8 mouse cellular contexts compared by ENCODE assay signal in the genomic region with DNA sequence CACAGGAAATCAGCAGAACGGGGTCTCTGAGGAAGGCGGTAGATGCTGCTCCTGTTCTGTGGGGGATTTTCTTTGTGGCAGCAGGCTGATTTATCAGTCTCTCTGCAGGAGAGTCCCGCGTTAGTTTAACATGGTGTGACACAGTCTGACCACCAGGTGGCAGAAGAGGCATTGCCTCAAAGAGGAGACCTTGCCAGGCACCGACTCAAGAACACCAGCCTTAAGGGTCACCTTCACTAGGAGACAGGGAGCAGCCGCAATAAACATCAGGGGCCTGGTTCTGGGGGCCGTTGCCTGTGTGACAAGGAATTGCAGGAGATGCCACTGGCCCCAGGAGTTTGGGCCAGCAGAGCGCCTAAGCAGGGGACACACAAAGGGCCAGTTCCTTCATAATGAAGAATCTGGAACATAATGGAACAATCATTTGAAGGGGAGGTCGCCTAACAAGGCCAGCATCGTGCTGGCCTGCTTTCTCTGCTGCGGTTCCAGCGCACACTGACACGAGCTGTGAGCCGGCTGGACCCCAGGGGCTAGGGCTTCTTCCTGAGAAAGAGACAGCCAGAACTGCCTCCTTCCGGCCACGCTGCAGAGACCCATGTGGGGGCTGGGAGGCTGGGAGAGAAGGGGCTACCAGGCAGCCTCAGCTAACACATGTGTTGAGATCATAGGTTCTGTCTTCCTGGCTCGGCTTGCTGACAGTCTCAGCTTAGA. TPM values are rescaled to one million over a fixed set of nuclear protein-coding genes. Genes with fewer than 3 reads are reported as not detected.
DNase-seq lines count a peak whose midpoint lies in the region; ATAC-seq lines count a peak whose summit lies in the region.

No protein-coding gene starts in this region.

- WGBS in embryonic facial prominence, embryonic 14.5 days = 8% methylated on average over 15 of the region's 17 CpGs
- 9% methylated on average over 17 of the region's 17 CpGs for WGBS in limb, embryonic 13.5 days

- H3K4me2 ChIP-seq in embryonic facial prominence, embryonic 14.5 days (ENCODE audit: low read depth, low read length) = peak overlapping the region; percentile 38
- peak overlapping the region; percentile 35 for H3K4me2 ChIP-seq in limb, embryonic 13.5 days (replicated peaks)

- H3K36me3 ChIP-seq in embryonic facial prominence, embryonic 14.5 days (ENCODE audit: control insufficient read depth, insufficient read depth, low read length) = no peaks in the 10 kb centered on the region
- H3K36me3 ChIP-seq in limb, embryonic 13.5 days = no peaks in the 10 kb centered on the region

- peak overlapping the region; percentile 89 for H3K27ac ChIP-seq in embryonic facial prominence, embryonic 14.5 days (replicated peaks; ENCODE audit: low read depth, low read length)
- H3K27ac ChIP-seq in limb, embryonic 13.5 days = peak overlapping the region; percentile 86

- H3K27me3 ChIP-seq in embryonic facial prominence, embryonic 14.5 days (replicated peaks; ENCODE audit: control insufficient read depth, insufficient read depth, low read length) = no peaks in the 10 kb centered on the region
- peaks cover 6% of the 10 kb centered on the region; the same call in 1 of the 2 replicates for H3K27me3 ChIP-seq in limb, embryonic 13.5 days

- H3K9ac ChIP-seq in embryonic facial prominence, embryonic 14.5 days (ENCODE audit: low read depth, low read length) = peak overlapping the region; percentile 52
- H3K9ac ChIP-seq in limb, embryonic 13.5 days = peak overlapping the region; percentile 40

- H3K4me3 ChIP-seq in embryonic facial prominence, embryonic 14.5 days (ENCODE audit: low read depth, low read length) = no peak overlapping the region
- H3K4me3 ChIP-seq in limb, embryonic 13.5 days = no peak overlapping the region

- ATAC-seq in embryonic facial prominence, embryonic 14.5 days (ENCODE audit: low read depth) = peak; percentile 83
- peak; percentile 65 for ATAC-seq in limb, embryonic 13.5 days (ENCODE audit: low FRiP score, low read depth)
- ATAC-seq in monocyte, adult 5-6 weeks (replicated peaks; ENCODE audit: insufficient number of reproducible peaks, low FRiP score, low TSS enrichment, poor library complexity, severe bottlenecking) = peak; percentile 73

- DNase-seq in 416B (ENCODE audit: low read depth) = peak; percentile 82
- peak; percentile 45 to 78 for DNase-seq in adrenal gland, postnatal 4 days (ENCODE audit: low spot score in 2 of 2)
- DNase-seq in embryonic facial prominence, embryonic 14.5 days (ENCODE audit: low spot score) = peak; percentile 94
- peak; percentile 64 to 87 for DNase-seq in heart, adult 9 months (ENCODE audit: low spot score in 2 of 2)
- peak; percentile 93 for DNase-seq in kidney, adult 9 months
- peak; percentile 73 to 78 for DNase-seq in spleen, postnatal 36 days (ENCODE audit: low spot score in 2 of 2)

- peaks cover 11% of the 10 kb centered on the region for H3K4me1 ChIP-seq in embryonic facial prominence, embryonic 14.5 days (ENCODE audit: control insufficient read depth, insufficient read depth, low read length)
- H3K4me1 ChIP-seq in limb, embryonic 13.5 days = peaks cover 11% of the 10 kb centered on the region

- no peaks in the 10 kb centered on the region for H3K9me3 ChIP-seq in embryonic facial prominence, embryonic 14.5 days (ENCODE audit: control insufficient read depth, low read length)
- H3K9me3 ChIP-seq in limb, embryonic 13.5 days = no peaks in the 10 kb centered on the region

RNA-seq across cellular contexts. Expression of gene Cryaa, which starts 8.1 kb away (rescaled TPM):
- not detected for total RNA-seq in adrenal gland, postnatal 4 days (2021)
- polyA plus RNA-seq in embryonic facial prominence, embryonic 14.5 days (2014; fragmentation: Nextera tagmentation; extraction: Ambion mirVana) = 0.41 and 0.89 TPM in 2 replicates
- polyA plus RNA-seq in limb, embryonic 13.5 days (2015; fragmentation: Nextera tagmentation; extraction: Ambion mirVana) = not detected in 2 replicates
- not detected in 3 replicates for total RNA-seq in monocyte, adult 5-6 weeks (2017)

RNA-seq across cellular contexts. Expression of gene U2af1, which starts 27.0 kb away (rescaled TPM):
- 100 to 1,000 TPM; 196 to 216 TPM for total RNA-seq in adrenal gland, postnatal 4 days (2021)
- polyA plus RNA-seq in embryonic facial prominence, embryonic 14.5 days (2014; fragmentation: Nextera tagmentation; extraction: Ambion mirVana) = 134 and 139 TPM in 2 replicates
- 354 and 373 TPM in 2 replicates for polyA plus RNA-seq in limb, embryonic 13.5 days (2015; fragmentation: Nextera tagmentation; extraction: Ambion mirVana)
- total RNA-seq in monocyte, adult 5-6 weeks (2017) = 159 to 195 TPM (median 172 TPM) in 3 replicates

RNA-seq across cellular contexts. Expression of gene Cbs, which starts 48.6 kb away (rescaled TPM):
- total RNA-seq in adrenal gland, postnatal 4 days (2021) = 10 to 100 TPM; 10.2 to 28.5 TPM
- 3.9 and 4.8 TPM in 2 replicates for polyA plus RNA-seq in embryonic facial prominence, embryonic 14.5 days (2014; fragmentation: Nextera tagmentation; extraction: Ambion mirVana)
- polyA plus RNA-seq in limb, embryonic 13.5 days (2015; fragmentation: Nextera tagmentation; extraction: Ambion mirVana) = 3.0 and 3.9 TPM in 2 replicates
- total RNA-seq in monocyte, adult 5-6 weeks (2017) = not detected in 3 replicates

Comparison
In these comparisons a context has a peak if more than half of its experiments do, and no peak if none do; other contexts are left out.
1. RNA of gene Cbs, which starts 48.6 kb away (total RNA-seq): 10.2 to 28.5 TPM in adrenal gland, postnatal 4 days; not detected in monocyte, adult 5-6 weeks; every median in the first group is over 10 times any median in the second.
2. Peak in every context shown above with its lines, with median percentiles within 50 percentile points of each other: DNase-seq and ATAC-seq.